ENCODE assay signal across 9 mouse cellular contexts in genomic region chr7:112227266-112227562, GRCm38 (mm10). TPM values are rescaled to one million over a fixed set of nuclear protein-coding genes. Genes with fewer than 3 reads are reported as not detected.
DNase-seq lines count a peak whose midpoint lies in the region; ATAC-seq lines count a peak whose summit lies in the region.
"Had no signal": no experiment of that assay in that cellular context is flagged by ENCODE, and none has a peak within 500 bp of the region (broad histone marks: within the 10 kb centered on the region; RNA-seq: fewer than 3 reads in every experiment).

No protein-coding gene starts in this region.

- ATAC-seq in heart, embryonic 11.5 days (replicated peaks; ENCODE audit: insufficient number of reproducible peaks, low FRiP score, low TSS enrichment): no peak
- no peak for ATAC-seq in midbrain, embryonic 13.5 days
- no peak for ATAC-seq in midbrain, embryonic 11.5 days (ENCODE audit: low FRiP score)
- ATAC-seq in limb, embryonic 15.5 days (ENCODE audit: insufficient number of reproducible peaks, low FRiP score, low TSS enrichment, low read depth): no peak
- no peak for ATAC-seq in monocyte, adult 5-6 weeks (replicated peaks; ENCODE audit: insufficient number of reproducible peaks, low FRiP score, low TSS enrichment, poor library complexity, severe bottlenecking)

- peak overlapping the region; percentile 83 for H3K4me3 ChIP-seq in heart, embryonic 11.5 days (ENCODE audit: low read depth, low read length)
- H3K4me3 ChIP-seq in midbrain, embryonic 13.5 days (replicated peaks): no peak overlapping the region
- no peak overlapping the region for H3K4me3 ChIP-seq in midbrain, embryonic 11.5 days (ENCODE audit: low read depth, low read length)
- H3K4me3 ChIP-seq in limb, embryonic 15.5 days: peak overlapping the region; percentile 52

- no peaks in the 10 kb centered on the region for H3K27me3 ChIP-seq in heart, embryonic 11.5 days (ENCODE audit: control insufficient read depth, insufficient read depth, low read length)
- peaks cover 54% of the 10 kb centered on the region for H3K27me3 ChIP-seq in midbrain, embryonic 13.5 days
- peaks cover 24% of the 10 kb centered on the region for H3K27me3 ChIP-seq in midbrain, embryonic 11.5 days (ENCODE audit: control insufficient read depth, insufficient read depth, low read length)
- peaks cover 45% of the 10 kb centered on the region for H3K27me3 ChIP-seq in limb, embryonic 15.5 days

- peaks cover 65% of the 10 kb centered on the region for H3K4me1 ChIP-seq in heart, embryonic 11.5 days (ENCODE audit: control insufficient read depth, insufficient read depth, low read length)
- H3K4me1 ChIP-seq in midbrain, embryonic 13.5 days (replicated peaks): peaks cover 20% of the 10 kb centered on the region
- H3K4me1 ChIP-seq in midbrain, embryonic 11.5 days (ENCODE audit: control insufficient read depth, insufficient read depth, low read length): peaks cover 9% of the 10 kb centered on the region
- peaks cover 20% of the 10 kb centered on the region for H3K4me1 ChIP-seq in limb, embryonic 15.5 days

- WGBS in heart, embryonic 11.5 days (ENCODE audit: insufficient replicate concordance): 12% methylated on average over 6 of the region's 6 CpGs
- 11% methylated on average over 6 of the region's 6 CpGs for WGBS in midbrain, embryonic 13.5 days
- 12% methylated on average over 6 of the region's 6 CpGs for WGBS in midbrain, embryonic 11.5 days
- WGBS in limb, embryonic 15.5 days: 57% methylated on average over 6 of the region's 6 CpGs

- H3K4me2 ChIP-seq in heart, embryonic 11.5 days: peak overlapping the region; percentile 89
- H3K4me2 ChIP-seq in midbrain, embryonic 13.5 days (replicated peaks): peak overlapping the region; percentile 98
- no peak overlapping the region; the same call in 1 of the 2 replicates for H3K4me2 ChIP-seq in midbrain, embryonic 11.5 days
- no peak overlapping the region for H3K4me2 ChIP-seq in limb, embryonic 15.5 days

- no peaks in the 10 kb centered on the region for H3K9me3 ChIP-seq in heart, embryonic 11.5 days (replicated peaks; ENCODE audit: control insufficient read depth, low read length)
- no peaks in the 10 kb centered on the region for H3K9me3 ChIP-seq in midbrain, embryonic 13.5 days
- H3K9me3 ChIP-seq in midbrain, embryonic 11.5 days (ENCODE audit: control insufficient read depth, low read length): no peaks in the 10 kb centered on the region
- H3K9me3 ChIP-seq in limb, embryonic 15.5 days: no peaks in the 10 kb centered on the region
- H3K9me3 ChIP-seq: embryonic facial prominence, embryonic 12.5 days had no signal

- peak overlapping the region; percentile 84 for H3K9ac ChIP-seq in heart, embryonic 11.5 days (ENCODE audit: low read depth, low read length)
- H3K9ac ChIP-seq in midbrain, embryonic 13.5 days (replicated peaks): 0 out of 2 replicates have a peak overlapping the region, but pooled peaks have one; percentile 10
- H3K9ac ChIP-seq in midbrain, embryonic 11.5 days (ENCODE audit: low read length): no peak overlapping the region
- H3K9ac ChIP-seq in limb, embryonic 15.5 days: no peak overlapping the region

- intact Hi-C loops in heart, postnatal 25 days (cut with DNase I): no loop called here

- DNase-seq in heart, postnatal 25 days (ENCODE audit: low spot score): no peak
- no peak for DNase-seq in midbrain, embryonic 11.5 days (ENCODE audit: low spot score, missing footprints)
- no peak for DNase-seq in adrenal gland, postnatal 14 days
- DNase-seq in cerebellum, adult 9-10 months: no peak

- no peaks in the 10 kb centered on the region for H3K36me3 ChIP-seq in heart, embryonic 11.5 days (ENCODE audit: control insufficient read depth, insufficient read depth, low read length)
- no peaks in the 10 kb centered on the region for H3K36me3 ChIP-seq in midbrain, embryonic 13.5 days
- no peaks in the 10 kb centered on the region for H3K36me3 ChIP-seq in midbrain, embryonic 11.5 days (ENCODE audit: control insufficient read depth, insufficient read depth, low read length)
- H3K36me3 ChIP-seq in limb, embryonic 15.5 days: no peaks in the 10 kb centered on the region
- H3K36me3 ChIP-seq: embryonic facial prominence, embryonic 12.5 days had no signal

- H3K27ac ChIP-seq in heart, embryonic 11.5 days (ENCODE audit: low read depth, low read length): peak overlapping the region; percentile 92
- no peak overlapping the region for H3K27ac ChIP-seq in midbrain, embryonic 13.5 days
- no peak overlapping the region for H3K27ac ChIP-seq in midbrain, embryonic 11.5 days (ENCODE audit: low read depth, low read length)
- H3K27ac ChIP-seq in limb, embryonic 15.5 days: no peak overlapping the region
- H3K27ac ChIP-seq: embryonic facial prominence, embryonic 12.5 days had no signal

RNA-seq across cellular contexts. Expression of gene Mical2, which starts 1.6 kb away (rescaled TPM):
- polyA plus RNA-seq in heart, embryonic 11.5 days (2014; fragmentation: Nextera tagmentation; extraction: Ambion mirVana): 117 and 132 TPM in 2 replicates
- total RNA-seq in heart, postnatal 25 days (2021): 100 to 1,000 TPM in 1 of 2 experiments, 10 to 100 TPM in 1; 93.4 to 103 TPM
- polyA plus RNA-seq in midbrain, embryonic 13.5 days (2015; fragmentation: Nextera tagmentation; extraction: Ambion mirVana): 1.5 TPM in 2 replicates
- polyA plus RNA-seq in midbrain, embryonic 11.5 days (2014; fragmentation: Nextera tagmentation; extraction: Ambion mirVana): 1.2 and 1.5 TPM in 2 replicates
- polyA plus RNA-seq in limb, embryonic 15.5 days (2015; fragmentation: Nextera tagmentation; extraction: Ambion mirVana): 4.4 and 6.2 TPM in 2 replicates
- 16.5 TPM in 2 replicates for total RNA-seq in adrenal gland, postnatal 14 days (2021)
- total RNA-seq in monocyte, adult 5-6 weeks (2017): 0.75 to 3.9 TPM (median 1.6 TPM) in 3 replicates

Comparison
In these comparisons a context has a peak if more than half of its experiments do, and no peak if none do; other contexts are left out.
1. H3K4me2 ChIP-seq: peak in heart, embryonic 11.5 days (single experiment) and midbrain, embryonic 13.5 days (single experiment); none in midbrain, embryonic 11.5 days (single experiment) and limb, embryonic 15.5 days (single experiment).
2. H3K9ac ChIP-seq: peak in heart, embryonic 11.5 days (single experiment) and midbrain, embryonic 13.5 days (single experiment); none in midbrain, embryonic 11.5 days (single experiment) and limb, embryonic 15.5 days (single experiment).
3. H3K4me3 ChIP-seq: peak in heart, embryonic 11.5 days (single experiment) and limb, embryonic 15.5 days (single experiment); none in midbrain, embryonic 13.5 days (single experiment) and midbrain, embryonic 11.5 days (single experiment).
4. RNA of gene Mical2, which starts 1.6 kb away (polyA plus RNA-seq): 117 to 132 TPM in heart, embryonic 11.5 days; 4.4 to 6.2 TPM in limb, embryonic 15.5 days, 1.5 TPM in midbrain, embryonic 13.5 days and 1.2 to 1.5 TPM in midbrain, embryonic 11.5 days; every median in the first group is over 10 times any median in the second.